Mouse (Mus musculus) gastrocnemius, adult 2 months (tissue): Measurements from ENCODE around the gene Gm20388. TPM values are rescaled to one million over a fixed set of nuclear protein-coding genes. Genes with fewer than 3 reads are reported as not detected.
A peak's percentile ranks its signal among the peaks of the same experiment; 100 is the strongest.

Experiments used
- DNase-seq: peaks from one replicate; pipeline ENCODE4 v3.0.0; 2022
- H3K27ac ChIP-seq: fragments of 200-600 bp; 2 replicates; pipeline ENCODE4 v1.8.1; 2022; ENCODE audit warnings: mild to moderate bottlenecking
- H3K4me3 ChIP-seq: fragments of 200-600 bp; 2 replicates; pipeline ENCODE4 v1.8.1; 2022; ENCODE audit warnings: mild to moderate bottlenecking, moderate library complexity
- CTCF ChIP-seq: fragments of 200-600 bp; IDR thresholded peaks from 2 replicates; pipeline ENCODE4 v1.8.1; 2022; ENCODE audit warnings: antibody characterized with exemption, mild to moderate bottlenecking, moderate library complexity
- intact Hi-C: fragments of 180-260 bp; cut with DNase I; formaldehyde crosslinking; loops from one replicate; pipeline ENCODE4 v1.15.1; 2025
- total RNA-seq, 2 experiments: library from RNA; stranded (reverse); gene quantifications; 2 replicates each; pipeline ENCODE4 v1.2.3; 2021

The Gm20388 gene
- total RNA-seq, 2 experiments from 2014 or later = 6.1 to 15.0 TPM

DNA sequence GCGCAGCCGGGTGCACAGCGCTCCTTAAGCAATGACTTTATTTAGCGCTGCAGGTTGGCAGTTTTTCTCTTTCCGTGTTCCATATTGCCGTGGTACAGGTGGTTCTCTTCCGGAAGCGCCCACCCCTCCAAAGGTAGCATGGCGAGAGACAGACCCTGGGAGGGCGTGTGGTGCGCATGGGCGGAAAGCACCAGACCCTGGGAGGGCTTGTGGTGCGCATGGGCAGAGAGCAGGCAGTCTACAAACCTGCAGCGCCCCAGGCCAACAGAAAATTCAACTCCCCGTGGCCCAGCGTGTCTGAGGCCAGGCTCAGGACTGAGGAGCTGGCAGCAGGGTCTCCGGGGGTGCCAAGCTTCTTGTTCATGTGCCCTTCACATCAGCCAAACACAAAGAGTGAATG, 1660.2 kb downstream of the Gm20388 start:
- Histone ChIP-seq H3K27ac (peak overlapping the region; percentile 99), H3K4me3 (peak overlapping the region; percentile 56)
- DNase-seq = no peak
- TF ChIP-seq CTCF = no peak
- intact Hi-C loops = no loop called here

DNA sequence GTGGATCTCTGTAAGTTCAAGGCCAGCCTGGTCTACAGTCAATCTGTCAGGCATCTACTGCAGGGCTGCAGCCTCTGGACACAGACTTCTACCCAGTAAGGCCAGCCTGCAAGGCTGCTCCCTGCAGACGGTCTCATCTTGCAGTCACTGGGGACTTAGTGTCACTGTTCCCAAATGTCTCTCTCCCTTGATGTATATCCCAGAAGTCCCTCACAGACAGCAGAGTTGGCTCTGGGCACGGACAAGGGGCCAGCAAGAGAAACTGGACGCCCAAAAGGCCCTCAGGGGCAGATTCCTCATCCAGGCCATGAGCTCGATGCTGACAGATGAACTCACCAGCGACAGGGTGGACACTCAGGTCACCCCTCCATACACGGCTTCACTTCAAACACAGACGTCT, 1661.5 kb downstream of the Gm20388 start:
- peak overlapping the region; percentile 99 for H3K27ac ChIP-seq
- intact Hi-C loops = no loop called here

DNA sequence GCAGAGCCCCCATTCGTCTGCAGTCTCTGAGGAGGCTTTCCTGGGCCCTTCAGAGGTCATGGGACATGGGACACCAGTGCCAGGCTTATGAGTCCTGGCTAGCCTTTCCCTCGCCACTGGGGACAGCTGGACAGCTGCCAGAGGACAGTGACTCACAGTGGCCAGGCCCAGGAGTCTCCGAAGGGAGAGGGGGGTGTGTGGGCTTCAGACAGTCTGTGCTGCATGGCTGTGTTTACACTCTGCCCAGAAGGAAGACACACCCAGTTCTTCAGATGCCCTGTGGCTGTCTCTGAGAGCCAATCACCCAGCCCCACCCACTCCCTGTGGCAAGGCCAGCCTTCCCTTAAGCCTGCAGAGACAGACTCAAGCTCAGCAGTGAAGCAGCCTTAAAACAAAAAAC, 1662.6 kb downstream of the Gm20388 start:
- TF ChIP-seq CTCF = 0 out of 2 replicates have a peak, but pooled peaks have one; percentile 6
- DNase-seq = peak; percentile 91
- Histone ChIP-seq H3K27ac (peak overlapping the region; percentile 99), H3K4me3 (peak overlapping the region; percentile 26; the same call in 1 of the 2 replicates)
- intact Hi-C loops = no loop called here

More for the DNA sequence above, 1661.5 kb downstream of the Gm20388 start:
- no peak for TF ChIP-seq CTCF
- no peak overlapping the region for H3K4me3 ChIP-seq
- DNase-seq = peak; percentile 75

DNA sequence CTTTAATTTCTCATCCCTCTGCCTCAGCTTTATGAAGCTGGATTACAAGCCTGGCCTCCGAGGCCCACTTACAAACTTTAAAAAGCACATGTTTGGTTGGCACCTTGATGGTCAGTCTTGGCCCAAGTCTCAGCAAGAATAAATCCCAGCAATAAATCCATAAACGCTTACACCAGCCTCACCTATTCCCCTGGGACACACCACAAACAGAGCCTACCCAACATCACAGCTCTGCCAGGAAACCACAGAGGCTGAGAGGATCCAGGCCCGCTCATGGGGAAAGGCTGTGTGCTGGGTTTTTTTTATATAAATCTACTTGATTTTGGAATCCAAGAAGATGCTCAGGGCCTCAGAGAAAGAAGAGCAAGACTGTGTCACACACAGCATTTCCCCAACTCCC, 1665.0 kb downstream of the Gm20388 start:
- no peak for TF ChIP-seq CTCF
- Histone ChIP-seq H3K27ac (peak overlapping the region; percentile 99), H3K4me3 (peak overlapping the region; percentile 24)
- DNase-seq = no peak
- intact Hi-C loops = no loop called here

DNA sequence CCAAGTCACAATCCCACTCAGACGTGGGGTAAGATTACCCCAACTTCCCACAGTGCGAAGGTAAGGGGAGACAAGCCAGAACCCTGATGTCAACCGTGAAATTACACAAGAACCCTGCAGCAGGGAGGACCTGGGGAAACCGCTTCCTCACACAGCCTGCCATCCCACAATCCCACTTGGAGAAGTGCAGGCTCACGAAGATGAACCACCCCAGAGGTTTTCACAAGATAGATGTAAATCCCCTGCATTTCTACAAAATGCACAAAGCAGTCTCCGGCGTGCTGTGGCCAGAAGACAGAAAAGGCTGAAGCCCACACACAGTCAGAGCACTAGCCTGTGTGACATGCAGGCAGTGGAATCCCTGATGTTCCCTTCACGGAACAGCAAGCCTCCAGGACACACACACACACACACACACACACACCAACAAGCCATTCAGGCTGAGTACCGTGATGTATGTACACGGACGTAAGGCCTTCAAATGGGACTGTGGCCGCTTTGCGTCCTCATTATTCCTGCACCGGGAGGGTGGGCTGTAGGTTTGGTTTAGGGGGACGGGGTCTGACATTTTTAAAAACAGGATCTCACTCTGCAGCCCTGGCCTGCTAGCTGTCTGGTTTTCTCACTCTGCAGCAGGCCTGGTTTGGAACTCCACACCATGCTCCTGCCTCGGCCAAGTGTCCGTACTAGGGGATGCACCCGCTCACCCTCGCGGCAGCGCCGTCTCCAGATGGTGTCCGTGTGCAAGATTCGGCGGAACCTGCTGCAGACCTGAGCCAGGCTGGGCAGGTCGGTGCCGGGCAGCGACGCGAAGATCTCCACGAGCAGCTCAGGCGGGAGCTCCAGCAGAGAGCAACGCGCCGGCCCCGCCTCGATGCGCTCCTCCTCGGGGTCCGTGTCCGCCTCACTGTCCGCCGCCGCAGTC, 1667.4 kb downstream of the Gm20388 start:
- intact Hi-C loops = no loop called here
- DNase-seq = no peak

DNA sequence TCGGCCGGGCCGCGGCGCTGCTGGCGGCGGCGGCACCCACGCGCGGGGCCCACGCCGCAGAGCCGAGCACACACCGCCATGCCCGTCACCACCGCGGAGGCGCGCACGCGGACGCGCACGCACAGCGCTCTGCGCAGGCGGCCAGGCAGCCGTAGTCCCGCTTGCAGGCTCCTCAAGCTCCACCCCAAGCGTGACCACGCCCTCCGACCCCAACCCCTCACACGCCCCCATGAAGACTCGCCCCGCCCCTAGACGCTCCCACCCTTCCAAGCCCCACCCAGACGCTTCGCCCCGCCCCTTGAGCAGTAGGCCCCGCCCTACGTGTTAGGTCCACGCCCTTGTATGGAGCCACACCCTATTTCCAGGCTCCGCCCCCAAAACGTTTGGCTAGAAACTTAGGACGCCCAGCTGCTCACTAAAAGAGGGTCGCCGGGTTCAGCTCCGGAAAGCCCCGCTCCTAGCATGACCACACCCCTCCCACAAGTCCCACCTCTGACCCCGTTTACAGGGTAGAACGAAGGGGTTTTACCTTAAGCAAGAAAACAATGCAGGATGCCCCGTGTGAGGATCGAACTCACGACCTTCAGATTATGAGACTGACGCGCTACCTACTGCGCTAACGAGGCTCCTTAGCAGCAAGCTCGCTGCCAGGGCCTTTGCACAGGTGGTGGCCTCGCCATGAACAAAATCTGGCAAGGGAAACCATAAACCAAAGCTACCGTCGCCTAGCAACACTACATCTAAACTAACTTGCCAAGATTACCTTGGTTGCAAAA, 1668.2 kb downstream of the Gm20388 start, which contains the start of gene Fbxo31:
Fbxo31 (minus strand) TSS at position 131 of the 776 bp plus-strand sequence.
- Histone ChIP-seq H3K27ac (peak within 1 kb of the TSS; percentile 99), H3K4me3 (peak within 1 kb of the TSS; percentile 78)
- TF ChIP-seq CTCF = no peak
- intact Hi-C loops = no loop called here
- DNase-seq = peak; percentile 98

More for the DNA sequence above, 1667.4 kb downstream of the Gm20388 start:
- H3K27ac ChIP-seq = peak overlapping the region; percentile 99
- TF ChIP-seq CTCF = no peak
- peak overlapping the region; percentile 78 for H3K4me3 ChIP-seq

DNA sequence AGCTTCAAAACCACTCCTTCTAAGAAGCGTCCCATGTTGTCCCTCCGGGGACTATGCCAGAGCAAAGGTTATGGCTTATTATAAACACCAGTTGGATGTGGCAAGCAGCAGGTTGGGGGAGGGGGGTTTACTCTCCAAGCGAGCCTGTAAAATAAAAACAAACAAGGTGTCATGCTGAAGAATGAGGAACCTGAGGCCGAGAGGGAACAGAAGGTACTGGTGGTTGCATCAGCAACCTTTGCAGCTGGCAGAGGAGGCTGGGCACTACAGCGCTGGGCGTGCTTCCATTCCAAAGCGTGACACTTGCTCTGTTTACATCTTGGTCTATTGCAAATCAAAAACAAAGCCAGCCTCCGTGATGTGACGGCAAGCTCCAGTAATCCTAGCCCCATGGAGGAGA, 1669.8 kb downstream of the Gm20388 start:
- TF ChIP-seq CTCF = no peak
- peak; percentile 70 for DNase-seq
- intact Hi-C loops = loop anchor here (2.0 kb wide), 1 partner anchor 30 kb away; no protein-coding TSS in a partner anchor
- H3K27ac ChIP-seq = peak overlapping the region; percentile 99
- no peak overlapping the region for H3K4me3 ChIP-seq

DNA sequence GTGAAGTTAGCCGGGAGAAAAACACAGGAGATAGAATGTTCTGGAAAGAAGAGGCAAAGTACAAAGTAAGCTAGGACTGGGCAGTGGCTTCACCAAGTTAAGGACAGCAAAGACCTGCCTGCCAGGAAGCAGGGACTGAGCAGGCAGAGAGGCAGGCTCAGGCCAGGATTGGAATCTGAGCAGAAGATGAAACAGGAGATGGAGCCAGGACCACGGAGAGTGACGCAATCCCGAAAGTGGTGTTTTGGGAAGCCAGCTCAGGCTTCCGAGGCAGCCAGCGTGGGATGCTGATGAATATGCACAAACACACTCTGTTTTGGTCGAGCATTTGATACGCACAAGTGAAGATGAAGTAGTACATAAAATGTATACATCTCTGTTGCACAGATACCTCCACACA, 1673.0 kb downstream of the Gm20388 start:
- peak; percentile 87 for DNase-seq
- intact Hi-C loops = loop anchor here (2.0 kb wide), 1 partner anchor 21 kb away; no protein-coding TSS in a partner anchor
- no peak for TF ChIP-seq CTCF
- Histone ChIP-seq H3K4me3 (no peak overlapping the region), H3K27ac (peak overlapping the region; percentile 99)

DNA sequence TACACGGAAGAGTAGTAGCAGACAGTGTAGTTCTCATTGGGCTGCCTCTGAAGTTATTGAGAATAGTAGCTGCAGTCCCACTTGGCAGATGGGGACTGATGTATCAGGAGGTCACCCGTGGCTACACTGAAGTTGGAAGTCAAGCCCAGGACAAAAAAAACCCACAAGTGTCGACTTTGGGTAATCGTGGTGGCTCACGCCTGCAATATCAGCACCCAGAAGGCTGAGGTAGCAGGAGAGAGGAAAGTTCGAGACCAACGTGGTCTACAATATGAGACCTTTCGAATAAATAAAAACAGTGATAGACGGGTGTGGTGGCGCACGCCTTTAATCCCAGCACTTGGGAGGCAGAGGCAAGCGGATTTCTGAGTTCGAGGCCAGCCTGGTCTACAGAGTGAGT, 1674.1 kb downstream of the Gm20388 start:
- no peak for TF ChIP-seq CTCF
- DNase-seq = no peak
- H3K4me3 ChIP-seq = peak overlapping the region; percentile 88
- peak overlapping the region; percentile 99 for H3K27ac ChIP-seq
- intact Hi-C loops = no loop called here

DNA sequence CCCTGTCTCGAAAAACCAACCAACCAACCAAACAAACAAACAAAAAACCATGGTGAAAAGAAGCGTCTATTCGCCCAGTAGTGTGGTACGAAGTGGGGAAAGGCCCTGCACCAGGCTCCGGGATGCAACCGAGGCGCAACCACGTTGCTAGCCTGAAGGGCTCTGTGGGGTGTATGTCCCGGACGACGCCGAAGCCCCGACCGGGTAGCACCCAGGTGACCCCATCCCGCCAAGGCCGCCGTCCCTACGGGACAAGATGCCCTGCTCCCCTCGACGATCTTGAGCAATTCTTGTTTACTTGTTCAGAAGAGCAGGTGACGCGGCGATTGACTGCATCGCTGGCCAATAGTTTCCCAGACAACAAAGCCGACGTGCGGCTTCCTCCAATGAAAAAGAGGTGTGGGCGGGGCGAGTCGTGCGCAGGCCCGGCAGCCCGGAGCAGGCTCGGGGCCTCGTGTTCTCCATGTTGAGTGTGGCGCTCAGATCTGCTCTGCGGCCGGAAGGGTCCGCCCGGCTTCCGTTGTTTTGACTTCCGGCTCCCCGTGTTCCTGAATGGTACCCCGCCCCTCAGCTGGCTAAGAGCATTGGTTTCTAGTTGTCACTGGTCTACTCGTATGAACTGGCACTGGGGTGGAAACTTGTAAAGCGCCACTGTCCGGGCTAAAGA, 1674.7 kb downstream of the Gm20388 start:
- peak overlapping the region; percentile 99 for H3K27ac ChIP-seq

DNA sequence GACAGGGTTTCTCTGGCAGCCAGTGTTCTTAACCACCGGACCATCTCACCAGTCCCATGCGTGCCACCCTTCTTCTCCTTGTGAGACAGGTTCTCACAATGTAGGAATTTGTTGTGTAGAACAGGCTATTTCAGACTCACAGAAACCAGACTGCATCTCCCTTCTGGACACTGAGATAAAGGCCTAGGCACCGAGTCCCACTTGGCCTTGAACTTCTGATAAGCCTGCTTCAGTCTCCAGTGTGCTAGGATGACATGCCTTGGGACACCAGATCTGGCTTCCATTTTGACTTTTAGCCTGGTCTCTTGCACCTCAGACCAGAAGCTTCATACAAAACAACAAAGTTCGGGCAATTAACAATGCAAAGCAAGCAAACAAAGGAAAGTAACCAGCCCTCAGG, 1678.1 kb downstream of the Gm20388 start:
- no peak for DNase-seq
- intact Hi-C loops = no loop called here
- Histone ChIP-seq H3K27ac (no peak overlapping the region), H3K4me3 (no peak overlapping the region)
- no peak for TF ChIP-seq CTCF

More for the DNA sequence above, 1674.7 kb downstream of the Gm20388 start:
- no peak for TF ChIP-seq CTCF
- peak overlapping the region; percentile 88 for H3K4me3 ChIP-seq
- intact Hi-C loops = no loop called here
- peak; percentile 100 for DNase-seq

DNA sequence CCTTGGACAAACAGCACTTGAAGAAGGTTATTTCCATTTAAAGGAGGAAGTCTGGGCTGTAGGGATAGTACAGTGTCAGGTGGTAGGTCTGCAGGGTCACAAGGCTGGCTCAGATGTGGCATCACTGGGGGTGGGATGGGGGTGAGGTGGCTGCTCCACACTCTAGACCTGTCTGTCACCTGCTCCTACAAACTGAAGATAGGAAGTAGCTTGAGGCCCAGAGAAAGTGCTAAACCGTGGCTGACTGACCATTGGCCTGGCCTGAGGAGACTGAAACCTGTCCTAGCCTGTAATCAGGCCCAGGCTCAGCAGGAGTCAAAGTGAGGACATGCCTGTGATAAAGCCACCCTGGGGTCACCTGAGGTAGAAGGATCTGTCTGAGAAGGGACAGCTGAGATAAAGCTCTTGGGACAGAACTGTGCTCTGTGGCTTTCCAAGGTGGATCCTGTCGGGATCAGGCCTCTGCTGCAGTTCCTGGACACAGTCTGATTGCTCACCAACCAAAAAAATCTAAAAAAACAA, 1678.6 kb downstream of the Gm20388 start:
- intact Hi-C loops = no loop called here

More for the DNA sequence above, 1678.6 kb downstream of the Gm20388 start:
- DNase-seq = no peak
- peak overlapping the region; percentile 100; the same call in 1 of the 2 replicates for H3K27ac ChIP-seq
- no peak for TF ChIP-seq CTCF
- no peak overlapping the region for H3K4me3 ChIP-seq
